Mouse (Mus musculus): ENCODE results near the gene Vmn1r70.

Vmn1r70 gene

GRCm38 (mm10) chr7:10631232-10631631, at the start of gene Vmn1r70:
Vmn1r70 (plus strand) TSS chr7:10631532.
- no peak for DNase-seq (ENCODE audit: low spot score in 2 of 2)

DNA sequence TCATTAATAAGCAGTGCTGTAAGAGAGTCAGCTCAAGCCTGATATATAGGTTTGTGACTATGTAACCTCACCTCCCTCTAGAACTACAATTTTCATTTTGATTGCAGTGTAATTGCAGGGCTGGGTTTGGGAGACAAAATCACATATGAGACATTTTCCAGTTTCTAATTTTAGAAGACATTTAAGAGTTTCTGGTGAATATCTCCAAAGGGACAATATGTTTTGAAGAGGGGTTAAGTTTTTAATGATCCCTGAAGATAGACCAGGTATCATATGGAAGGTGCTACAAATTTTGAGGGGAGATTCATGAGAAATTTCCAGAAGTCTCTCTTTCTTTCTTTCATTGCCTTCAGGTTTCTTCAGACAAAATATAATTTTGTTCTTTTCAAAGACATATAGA, 17.8 kb upstream of the Vmn1r70 start, which contains the start of gene Vmn1r69:
Vmn1r69 (minus strand) TSS at position 101 of the 400 bp plus-strand sequence.
- DNase-seq (ENCODE audit: low spot score in 2 of 2), result no peak

All from right cerebral cortex, postnatal 36 days (tissue).